Mouse (Mus musculus): Measurements from ENCODE around the gene Susd6.

Susd6 gene

GRCm38 (mm10) chr12:80877215-80878092, 87.1 kb downstream of the Susd6 start:
- no peak for DNase-seq (ENCODE audit: low read depth, low spot score)

GRCm38 (mm10) chr12:80878093-80878430, 87.8 kb downstream of the Susd6 start:
- DNase-seq (ENCODE audit: low read depth, low spot score) = no peak

- DNase-seq (ENCODE audit: low read depth, low spot score) = no peak
Measured at GRCm38 (mm10) chr12:80878653-80879052, 88.3 kb downstream of the Susd6 start.

DNA sequence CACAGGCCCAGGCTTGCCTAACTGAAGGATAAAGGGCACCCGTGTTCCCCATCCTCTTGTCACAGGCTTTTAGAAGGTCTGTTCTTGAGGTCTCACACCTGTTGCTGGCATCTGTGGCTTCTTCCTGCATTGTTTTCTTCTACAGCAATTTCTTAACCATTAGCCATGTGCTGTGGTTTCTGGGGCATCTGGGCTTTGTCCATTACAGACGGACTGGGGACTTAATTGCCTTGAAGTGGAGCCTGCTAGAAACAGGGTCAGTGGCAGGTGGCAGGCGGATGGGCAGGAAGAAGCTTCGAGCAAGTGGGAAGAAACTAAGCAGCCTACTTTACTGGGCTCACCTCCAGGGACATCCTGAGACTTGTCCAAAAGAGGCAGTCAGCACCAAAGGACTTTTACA, 89.0 kb downstream of the Susd6 start:
- DNase-seq (ENCODE audit: low read depth, low spot score) = no peak

- DNase-seq (ENCODE audit: low read depth, low spot score) = no peak
Measured at GRCm38 (mm10) chr12:80881121-80881520, 90.8 kb downstream of the Susd6 start.

DNA sequence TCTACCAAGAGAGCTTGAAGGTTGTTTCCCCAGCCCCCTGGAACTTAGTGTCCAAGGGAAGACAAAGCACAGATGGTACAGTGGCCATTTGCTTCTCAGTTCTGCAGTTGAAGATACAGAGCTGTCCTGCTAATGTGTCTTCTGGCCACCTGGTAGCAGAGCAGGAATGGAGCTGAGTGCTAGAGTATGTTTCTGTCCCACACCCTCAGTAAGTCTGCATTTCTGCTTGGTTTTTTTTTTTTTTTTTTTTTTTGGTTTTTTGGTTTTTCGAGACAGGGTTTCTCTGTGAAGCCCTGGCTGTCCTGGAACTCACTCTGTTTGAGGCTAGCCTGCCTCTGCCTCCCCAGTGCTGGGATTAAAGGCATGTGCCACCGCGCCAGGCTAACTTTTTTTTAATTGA, 93.0 kb downstream of the Susd6 start:
- DNase-seq (ENCODE audit: low read depth, low spot score) = no peak

DNA sequence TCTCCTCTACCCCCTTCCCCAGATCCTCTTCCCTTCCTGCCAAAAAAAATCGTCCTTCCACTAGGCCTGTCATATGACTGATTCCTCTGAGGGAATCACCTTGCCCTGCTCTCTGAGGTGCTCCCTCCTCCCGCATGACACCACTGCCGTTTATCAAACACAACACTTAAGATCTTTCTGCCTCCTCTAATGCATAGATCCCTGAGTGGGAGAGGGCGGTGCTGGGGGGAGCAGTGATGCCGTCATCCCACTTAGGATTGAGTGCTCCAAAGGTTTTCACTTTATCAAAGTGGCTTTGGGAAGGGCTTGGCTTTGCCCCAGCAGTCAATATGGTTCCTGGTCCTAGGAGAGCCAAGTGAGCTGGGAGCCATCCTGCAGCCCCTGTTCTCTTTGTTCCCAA, 93.6 kb downstream of the Susd6 start:
- DNase-seq (ENCODE audit: low read depth, low spot score) = no peak

- no peak for DNase-seq (ENCODE audit: low read depth, low spot score)
Measured at GRCm38 (mm10) chr12:80885301-80886288, 95.3 kb downstream of the Susd6 start.

DNA sequence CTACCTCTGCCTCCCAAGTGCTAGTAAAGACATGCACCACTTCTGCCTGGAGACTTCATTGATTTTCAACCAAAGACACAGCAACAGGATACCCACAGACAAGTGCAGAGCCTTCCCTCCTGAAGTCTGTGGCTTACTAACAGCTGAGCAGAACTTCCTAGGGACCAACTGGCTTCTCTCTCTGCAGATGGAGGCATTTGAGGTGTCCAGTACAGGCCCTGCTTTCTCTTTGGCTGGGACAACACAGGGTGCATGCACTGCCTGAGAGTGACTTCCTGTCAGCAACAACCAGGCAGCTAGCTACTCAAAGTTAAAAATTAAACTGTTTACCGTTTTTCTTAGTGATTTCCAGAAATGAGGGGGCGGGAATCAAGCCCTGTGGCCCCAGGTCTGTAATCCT, 96.7 kb downstream of the Susd6 start:
- no peak for DNase-seq (ENCODE audit: low read depth, low spot score)

GRCm38 (mm10) chr12:80889331-80889730, 99.0 kb downstream of the Susd6 start:
- peak; percentile 15 for DNase-seq (ENCODE audit: low read depth, low spot score)

DNA sequence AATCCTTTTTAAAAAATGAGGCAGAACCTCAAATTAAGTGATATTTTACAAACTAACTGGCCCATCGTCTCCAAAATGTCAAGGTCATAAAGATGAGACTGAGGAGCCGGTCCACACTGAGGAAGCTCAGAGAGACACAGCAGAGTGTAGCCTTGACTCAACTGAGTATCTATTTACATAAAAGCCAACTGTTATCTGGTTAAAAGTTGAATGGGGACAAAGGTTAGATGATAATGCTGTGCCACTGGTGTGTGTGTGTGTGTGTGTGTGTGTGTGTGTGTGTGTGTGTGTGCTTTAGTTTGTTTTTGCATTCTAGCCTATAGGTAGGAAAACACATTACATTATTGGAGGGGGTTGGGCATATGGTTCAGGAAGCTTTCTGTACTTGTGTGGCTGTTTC, 100.8 kb downstream of the Susd6 start:
- DNase-seq (ENCODE audit: low read depth, low spot score) = no peak

DNA sequence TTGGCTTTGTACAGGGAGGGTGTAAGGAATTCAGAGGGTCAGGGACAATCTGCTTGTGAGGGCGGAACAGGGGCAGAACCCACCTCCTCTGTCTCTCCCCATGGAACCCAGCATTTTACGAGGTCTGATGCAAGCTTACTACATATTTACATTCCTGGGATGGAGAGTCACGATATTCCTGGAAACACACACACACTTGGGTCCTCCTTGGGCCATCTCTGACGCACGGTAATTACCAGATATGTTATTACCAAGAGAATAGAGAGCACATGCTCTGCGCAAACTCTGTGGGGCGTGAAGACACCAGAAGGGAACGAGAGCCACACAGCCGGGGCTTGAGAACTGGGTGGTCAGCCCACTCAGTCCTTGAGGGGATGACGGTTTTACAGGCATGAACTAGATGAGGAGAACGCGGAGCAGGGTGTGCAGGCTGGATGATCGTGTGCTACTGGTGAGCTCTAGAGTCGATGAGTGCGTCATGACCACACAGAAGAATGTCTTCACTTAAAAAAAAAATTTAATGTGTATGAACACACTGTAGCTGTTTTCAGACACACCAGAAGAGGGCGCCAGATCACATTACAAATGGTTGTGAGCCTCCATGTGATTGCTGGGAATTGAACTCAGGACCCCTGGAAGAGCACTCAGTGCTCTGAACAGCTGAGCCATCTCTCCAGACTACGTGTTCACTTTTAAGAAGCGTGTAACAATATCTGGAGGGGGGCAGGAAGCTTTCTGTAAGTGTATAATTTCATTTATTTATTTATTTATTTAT, 103.6 kb downstream of the Susd6 start:
- DNase-seq (ENCODE audit: low read depth, low spot score) = no peak

DNA sequence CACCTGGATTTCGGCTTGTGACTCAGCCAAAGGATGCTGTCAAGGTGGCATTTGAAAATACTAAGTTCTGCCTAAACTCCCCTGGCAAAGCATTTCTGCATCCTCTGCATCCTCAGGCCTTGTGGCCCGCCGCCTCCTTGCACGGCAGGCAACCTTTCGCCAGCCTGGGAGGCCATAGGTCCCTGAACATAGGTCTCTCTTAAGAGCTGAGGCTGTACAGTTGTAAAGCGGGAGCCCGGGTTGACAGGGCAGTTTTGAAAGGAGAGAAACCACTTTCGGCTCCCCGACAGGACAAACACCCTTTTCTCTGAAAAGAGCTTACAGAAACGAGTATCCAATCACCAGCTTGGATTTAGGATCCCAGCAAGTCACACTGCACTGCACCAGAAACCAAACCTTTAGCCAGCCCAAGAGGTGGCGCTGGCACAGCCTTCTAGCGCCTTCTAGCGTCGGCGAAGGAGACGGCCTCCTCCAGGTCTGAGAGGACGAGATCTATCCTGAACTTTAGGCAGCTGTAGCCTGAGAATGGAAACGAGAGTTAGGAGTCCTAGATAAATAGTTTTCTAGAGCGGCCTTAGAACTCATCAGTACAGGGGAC, 104.8 kb downstream of the Susd6 start:
- DNase-seq (ENCODE audit: low read depth, low spot score) = peak; percentile 39

GRCm38 (mm10) chr12:80909631-80910030, 119.3 kb downstream of the Susd6 start:
- DNase-seq (ENCODE audit: low read depth, low spot score) = no peak

DNA sequence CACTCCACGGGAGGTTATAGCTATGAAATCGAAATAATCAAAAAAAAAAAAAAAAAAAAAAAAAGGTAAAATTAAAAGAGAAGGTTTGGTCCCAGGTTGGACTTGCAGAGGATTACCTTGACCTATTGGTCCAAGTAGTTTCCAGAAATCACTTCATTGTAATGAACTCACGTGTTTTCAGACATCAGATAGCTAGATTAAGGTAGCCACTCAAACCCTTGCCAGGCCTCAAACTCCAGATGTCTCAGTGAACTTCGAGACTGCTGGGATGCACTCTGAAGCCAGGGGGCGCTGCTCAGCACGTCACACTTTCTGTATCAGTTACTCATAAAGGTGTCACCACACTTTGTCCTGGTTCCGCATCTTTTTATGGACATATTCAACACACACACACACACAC, 127.5 kb downstream of the Susd6 start:
- DNase-seq (ENCODE audit: low read depth, low spot score) = no peak

DNA sequence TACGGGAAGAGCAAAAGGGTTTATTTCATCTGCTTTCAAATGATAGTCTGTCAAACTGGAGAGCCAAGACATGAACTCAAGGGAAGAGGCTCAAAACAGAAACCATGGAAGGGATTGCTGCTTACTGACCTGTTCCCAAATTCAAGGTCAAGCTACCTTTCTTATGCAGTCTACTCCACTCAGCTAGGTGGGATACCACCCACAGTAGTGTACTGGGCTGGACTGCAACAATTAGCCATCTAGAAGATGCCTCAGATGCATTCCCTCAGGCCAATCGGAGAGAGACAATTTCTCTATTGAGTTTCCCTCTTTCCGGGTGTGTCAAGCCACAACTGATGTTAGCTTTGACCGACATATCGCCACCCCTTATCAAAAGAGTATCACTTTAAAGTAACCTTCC, 131.0 kb downstream of the Susd6 start:
- no peak for DNase-seq (ENCODE audit: low read depth, low spot score)

GRCm38 (mm10) chr12:80922869-80923268, 132.6 kb downstream of the Susd6 start:
- DNase-seq (ENCODE audit: low read depth, low spot score) = no peak

DNA sequence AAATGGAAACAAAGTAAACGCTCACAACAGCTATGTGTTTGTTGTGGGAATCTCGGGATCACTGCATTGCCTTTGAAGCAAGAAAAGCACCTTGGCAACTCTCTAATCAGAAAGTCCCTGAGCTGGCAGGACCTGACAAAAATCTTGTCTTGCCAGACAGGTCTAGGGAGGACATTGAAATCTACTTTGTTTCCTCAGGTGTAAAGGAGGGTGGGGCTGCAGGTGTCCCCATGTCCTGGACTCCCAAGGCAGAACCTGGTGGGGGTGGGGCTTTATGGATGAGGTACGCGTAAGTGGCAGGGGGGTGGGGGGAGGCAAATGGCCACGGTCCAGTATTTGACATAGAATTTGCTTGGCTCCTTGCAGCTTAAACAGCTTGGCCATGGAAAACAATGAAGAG, 133.3 kb downstream of the Susd6 start:
- DNase-seq (ENCODE audit: low read depth, low spot score) = no peak

GRCm38 (mm10) chr12:80924205-80924604, 133.9 kb downstream of the Susd6 start:
- DNase-seq (ENCODE audit: low read depth, low spot score) = no peak

DNA sequence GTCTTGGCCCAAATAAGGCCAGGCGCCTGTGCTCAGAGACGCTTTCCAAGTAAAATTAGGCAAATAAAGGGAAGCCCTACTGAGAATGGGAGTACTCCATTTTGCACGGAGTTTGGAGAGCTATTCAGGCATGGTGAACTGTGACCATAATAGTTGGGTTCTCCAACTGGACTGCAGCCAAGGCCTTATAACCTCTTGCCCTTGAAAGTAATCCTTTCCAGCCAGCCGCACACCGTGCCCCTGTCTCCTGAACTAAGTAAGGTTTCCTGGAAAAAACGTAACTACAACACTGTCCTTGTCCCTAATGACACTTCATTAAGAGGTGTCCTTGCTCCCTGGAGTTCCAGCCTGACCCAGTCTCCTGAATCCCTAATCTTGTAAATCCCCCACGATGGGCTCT, 135.6 kb downstream of the Susd6 start:
- DNase-seq (ENCODE audit: low read depth, low spot score) = no peak

DNA sequence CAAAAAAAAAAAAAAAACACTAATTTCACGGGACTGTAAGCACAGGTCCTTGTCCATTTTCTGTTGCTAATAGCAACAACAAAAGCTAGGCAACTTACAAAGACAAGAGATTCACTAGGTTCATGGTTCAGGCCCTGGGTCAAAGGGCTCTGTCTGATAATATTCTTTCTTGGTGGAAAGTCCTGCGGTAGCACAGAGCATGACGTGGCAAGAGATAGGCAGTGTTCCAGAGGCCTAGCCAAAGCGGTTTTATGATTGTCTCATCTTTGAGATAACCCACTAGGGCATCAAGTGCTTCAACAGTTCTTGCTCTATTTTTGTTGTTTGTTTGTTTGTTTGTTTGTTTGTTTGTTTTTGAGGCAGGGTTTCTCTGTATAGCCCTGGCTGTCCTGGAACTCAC, 136.2 kb downstream of the Susd6 start:
- no peak for DNase-seq (ENCODE audit: low read depth, low spot score)

All from c-Kit-negative CD71-positive TER-119-positive erythroid progenitor cells, embryonic 14.5 days (primary cell).